ENCODE assay signal across 11 mouse cellular contexts in the genomic region with DNA sequence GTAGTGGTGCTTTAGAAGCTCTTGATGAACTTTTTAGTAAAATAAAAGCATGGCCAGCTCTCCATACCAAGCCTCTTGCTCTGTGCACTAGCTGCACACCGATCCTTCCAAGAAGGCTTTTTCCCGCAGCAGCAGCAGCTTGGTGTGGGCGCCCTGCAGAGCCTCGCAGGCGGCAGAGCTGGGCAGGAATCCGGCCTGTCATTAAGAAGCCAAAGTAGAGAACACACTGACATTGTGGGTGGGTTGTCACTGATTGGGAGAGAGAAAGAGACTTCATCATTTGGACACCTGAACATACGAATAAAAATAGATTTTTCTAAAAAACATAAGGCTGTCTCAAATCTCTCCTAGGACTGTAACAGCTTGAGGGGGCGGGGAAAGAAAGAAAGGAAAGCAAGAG.
DNase-seq lines count a peak whose midpoint lies in the region; ATAC-seq lines count a peak whose summit lies in the region.
"Had no signal": no experiment of that assay in that cellular context is flagged by ENCODE, and none has a peak within 500 bp of the region (broad histone marks: within the 10 kb centered on the region; RNA-seq: fewer than 3 reads in every experiment).

No protein-coding gene starts in this region.

- H3K9ac ChIP-seq in hindbrain, embryonic 12.5 days = no peak overlapping the region
- H3K9ac ChIP-seq: embryonic facial prominence, embryonic 12.5 days; intestine, embryonic 15.5 days; liver, embryonic 14.5 days had no signal

- H3K4me2 ChIP-seq in hindbrain, embryonic 12.5 days (replicated peaks) = no peak overlapping the region
- H3K4me2 ChIP-seq: embryonic facial prominence, embryonic 12.5 days; intestine, embryonic 15.5 days had no signal

- H3K27ac ChIP-seq in hindbrain, embryonic 12.5 days = no peak overlapping the region
- H3K27ac ChIP-seq: embryonic facial prominence, embryonic 12.5 days; intestine, embryonic 15.5 days; liver, embryonic 14.5 days had no signal

- no peaks in the 10 kb centered on the region for H3K4me1 ChIP-seq in hindbrain, embryonic 12.5 days
- H3K4me1 ChIP-seq: embryonic facial prominence, embryonic 12.5 days; intestine, embryonic 15.5 days had no signal

- no peaks in the 10 kb centered on the region for H3K36me3 ChIP-seq in hindbrain, embryonic 12.5 days
- H3K36me3 ChIP-seq: embryonic facial prominence, embryonic 12.5 days; intestine, embryonic 15.5 days had no signal

- no peak overlapping the region for H3K4me3 ChIP-seq in hindbrain, embryonic 12.5 days
- H3K4me3 ChIP-seq: embryonic facial prominence, embryonic 12.5 days; intestine, embryonic 15.5 days had no signal

- 70% methylated on average over 8 of the region's 8 CpGs for WGBS in hindbrain, embryonic 12.5 days

- no peaks in the 10 kb centered on the region for H3K9me3 ChIP-seq in hindbrain, embryonic 12.5 days (replicated peaks)
- H3K9me3 ChIP-seq: embryonic facial prominence, embryonic 12.5 days; intestine, embryonic 15.5 days had no signal

- DNase-seq in right cerebral cortex, adult 18-20 months = peak; percentile 86
- no peak for DNase-seq in right cerebral cortex, postnatal 4 days
- peak; percentile 61 to 84 for DNase-seq in left cerebral cortex, adult 18-20 months (ENCODE audit: low spot score in 2 of 2)
- DNase-seq in telencephalon, adult 2 months (ENCODE audit: low read depth, low spot score) = peak; percentile 90
- no peak for DNase-seq in lung, postnatal 25 days (ENCODE audit: low spot score)
- DNase-seq in Muller cell, postnatal 12 days (ENCODE audit: inconsistent ontology term) = no peak

- no peaks in the 10 kb centered on the region for H3K27me3 ChIP-seq in hindbrain, embryonic 12.5 days
- H3K27me3 ChIP-seq: embryonic facial prominence, embryonic 12.5 days; intestine, embryonic 15.5 days had no signal

- peak; percentile 92 for ATAC-seq in frontal cortex, adult (ENCODE audit: low TSS enrichment)
- no peak for ATAC-seq in hindbrain, embryonic 12.5 days (ENCODE audit: low FRiP score)
- ATAC-seq: intestine, embryonic 15.5 days had no signal

Comparison
In these comparisons a context has a peak if more than half of its experiments do, and no peak if none do; other contexts are left out.
1. DNase-seq: peak in right cerebral cortex, adult 18-20 months (single experiment), left cerebral cortex, adult 18-20 months (2 of 2) and telencephalon, adult 2 months (single experiment); none in right cerebral cortex, postnatal 4 days (single experiment), lung, postnatal 25 days (single experiment) and Muller cell, postnatal 12 days (single experiment).